Mouse (Mus musculus): ENCODE measurements around the gene Cnksr1. TPM values are rescaled to one million over a fixed set of nuclear protein-coding genes. Genes with fewer than 3 reads are reported as not detected.

Cnksr1 gene
- polyA plus RNA-seq, 1 experiment from 2014 or later = 0.20 TPM

DNA sequence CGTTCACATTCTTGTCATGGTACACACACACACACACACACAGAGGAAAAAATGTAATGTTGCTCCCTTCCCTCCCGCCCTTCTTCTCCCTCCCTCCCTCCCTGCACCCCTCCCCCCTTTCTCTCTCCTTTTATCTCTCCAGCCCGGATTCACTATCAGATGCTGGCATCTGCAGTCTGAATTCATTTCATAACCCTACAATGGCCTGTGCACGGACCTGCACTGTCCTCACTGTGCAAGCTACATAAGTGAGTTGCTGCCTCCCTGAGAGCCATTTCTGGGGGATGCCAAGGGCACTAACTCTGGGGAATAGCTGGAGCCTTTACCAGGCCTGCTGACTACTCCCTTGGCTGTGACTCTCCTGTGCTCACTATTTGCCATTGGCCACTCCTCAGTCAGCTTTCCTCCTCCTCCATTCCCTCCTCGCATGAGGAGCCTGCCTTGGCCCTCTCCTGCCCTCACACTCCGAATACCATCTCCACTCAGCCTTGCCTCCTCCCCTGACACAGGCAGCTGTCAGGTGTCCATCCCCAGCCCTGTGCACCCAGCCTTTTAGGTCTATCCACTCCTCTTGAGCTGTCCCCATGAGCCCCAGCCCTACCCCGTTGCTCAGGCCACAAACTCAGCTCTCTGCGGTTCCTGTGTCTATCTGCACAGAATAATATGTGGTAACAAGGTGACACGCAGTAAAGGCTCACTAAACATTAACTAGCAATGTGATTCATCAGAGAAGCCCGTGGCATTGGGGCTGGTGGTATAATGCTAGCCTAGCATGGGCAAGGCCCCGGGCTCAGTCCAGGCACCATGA lies 15.2 kb downstream of the Cnksr1 start:
- no peaks in the 10 kb centered on the region for H3K4me1 ChIP-seq (ENCODE audit: insufficient read depth)
- H3K36me3 ChIP-seq (replicated peaks; ENCODE audit: insufficient read depth, low read length) = no peaks in the 10 kb centered on the region
- no peak overlapping the region for H3K4me3 ChIP-seq (ENCODE audit: low read depth, low read length)
- TF ChIP-seq EP300 (IDR thresholded peaks at IDR 0.05; ENCODE audit: low read depth) (no peak), CTCF (IDR thresholded peaks at IDR 0.05; ENCODE audit: low read depth) (no peak)
- H3K9me3 ChIP-seq (ENCODE audit: low read length) = no peaks in the 10 kb centered on the region
- WGBS (ENCODE audit: insufficient replicate concordance) = 54% methylated on average over 11 of the region's 11 CpGs
- no peak overlapping the region for H3K27ac ChIP-seq (ENCODE audit: low read depth)
- no peak for ATAC-seq
- no peak overlapping the region for H3K4me2 ChIP-seq (ENCODE audit: low read depth, low read length)
- no peak for DNase-seq
- H3K9ac ChIP-seq (replicated peaks) = no peak overlapping the region
- no peaks in the 10 kb centered on the region for H3K27me3 ChIP-seq (ENCODE audit: insufficient read depth, low read length)

DNA sequence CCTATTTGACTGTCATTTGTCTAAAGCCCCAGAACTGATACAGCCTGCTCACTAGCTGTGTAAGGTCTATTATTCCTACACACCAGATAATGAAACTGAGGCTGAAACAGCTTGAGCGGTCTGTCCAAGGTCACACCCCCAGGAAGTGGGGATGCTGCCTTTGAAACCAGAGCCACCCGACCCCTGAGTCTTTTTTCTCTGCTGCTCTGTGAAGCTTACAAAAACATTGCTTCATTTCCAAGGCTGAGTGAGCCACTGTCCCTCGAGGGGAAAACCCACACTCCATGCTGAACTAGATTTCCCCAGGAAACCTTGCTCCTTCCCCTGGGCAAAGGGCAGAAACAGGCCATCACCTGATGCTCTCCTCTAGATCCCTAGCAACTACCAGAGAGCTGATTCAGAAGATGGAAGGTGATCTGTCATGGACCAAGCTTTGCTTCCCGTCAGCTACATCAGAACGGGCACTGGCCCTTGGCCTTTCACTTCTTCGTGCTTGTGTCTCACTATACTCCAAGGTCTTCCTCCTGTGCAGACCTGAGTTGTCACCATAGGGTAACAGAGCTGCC lies 31.6 kb downstream of the Cnksr1 start:
- Histone ChIP-seq H3K36me3 (replicated peaks; ENCODE audit: insufficient read depth, low read length) (no peaks in the 10 kb centered on the region), H3K9me3 (ENCODE audit: low read length) (no peaks in the 10 kb centered on the region), H3K4me1 (ENCODE audit: insufficient read depth) (no peaks in the 10 kb centered on the region), H3K27me3 (ENCODE audit: insufficient read depth, low read length) (no peaks in the 10 kb centered on the region), H3K4me2 (ENCODE audit: low read depth, low read length) (no peak overlapping the region), H3K9ac (replicated peaks) (no peak overlapping the region), H3K27ac (ENCODE audit: low read depth) (no peak overlapping the region), H3K4me3 (ENCODE audit: low read depth, low read length) (no peak overlapping the region)
- TF ChIP-seq EP300 (IDR thresholded peaks at IDR 0.05; ENCODE audit: low read depth) = no peak
- no peak for TF ChIP-seq CTCF (IDR thresholded peaks at IDR 0.05; ENCODE audit: low read depth)
- WGBS (ENCODE audit: insufficient replicate concordance) = 48% methylated on average over 6 of the region's 6 CpGs
- DNase-seq = no peak
- ATAC-seq = no peak

DNA sequence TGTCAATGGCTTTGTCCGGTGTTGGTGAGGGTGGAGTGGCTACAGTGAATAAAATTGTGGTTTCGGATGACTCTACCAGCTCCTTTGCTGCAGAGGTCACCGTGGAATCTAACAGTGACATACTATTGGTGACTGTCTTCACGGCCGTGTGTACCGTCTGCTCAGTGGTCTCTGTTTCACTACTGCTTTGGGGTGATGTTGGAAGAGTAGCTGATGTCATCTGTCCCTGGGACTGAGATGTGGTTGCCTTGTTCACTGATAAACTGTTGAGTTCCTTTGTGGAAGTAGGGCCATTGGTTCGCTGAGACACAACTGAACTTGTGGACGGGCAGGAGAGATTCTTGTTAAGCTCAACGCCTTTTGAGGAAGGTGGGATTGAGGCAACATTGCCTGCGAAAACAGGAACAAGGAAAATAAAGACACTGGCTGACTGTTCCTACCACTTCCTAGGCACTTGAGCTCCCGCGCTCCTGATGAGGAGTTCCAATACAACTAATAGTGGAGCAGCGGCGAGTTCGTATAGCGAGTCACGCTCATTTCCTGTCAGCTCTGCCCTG lies 34.8 kb downstream of the Cnksr1 start:
- Histone ChIP-seq H3K9ac (replicated peaks) (no peak overlapping the region), H3K27me3 (ENCODE audit: insufficient read depth, low read length) (no peaks in the 10 kb centered on the region), H3K4me3 (ENCODE audit: low read depth, low read length) (no peak overlapping the region), H3K9me3 (ENCODE audit: low read length) (no peaks in the 10 kb centered on the region), H3K36me3 (replicated peaks; ENCODE audit: insufficient read depth, low read length) (no peaks in the 10 kb centered on the region), H3K4me2 (ENCODE audit: low read depth, low read length) (no peak overlapping the region), H3K27ac (ENCODE audit: low read depth) (no peak overlapping the region), H3K4me1 (ENCODE audit: insufficient read depth) (no peaks in the 10 kb centered on the region)
- TF ChIP-seq EP300 (IDR thresholded peaks at IDR 0.05; ENCODE audit: low read depth) (no peak), CTCF (IDR thresholded peaks at IDR 0.05; ENCODE audit: low read depth) (no peak)
- ATAC-seq (no peak), DNase-seq (no peak)
- 57% methylated on average over 17 of the region's 17 CpGs for WGBS (ENCODE audit: insufficient replicate concordance)

DNA sequence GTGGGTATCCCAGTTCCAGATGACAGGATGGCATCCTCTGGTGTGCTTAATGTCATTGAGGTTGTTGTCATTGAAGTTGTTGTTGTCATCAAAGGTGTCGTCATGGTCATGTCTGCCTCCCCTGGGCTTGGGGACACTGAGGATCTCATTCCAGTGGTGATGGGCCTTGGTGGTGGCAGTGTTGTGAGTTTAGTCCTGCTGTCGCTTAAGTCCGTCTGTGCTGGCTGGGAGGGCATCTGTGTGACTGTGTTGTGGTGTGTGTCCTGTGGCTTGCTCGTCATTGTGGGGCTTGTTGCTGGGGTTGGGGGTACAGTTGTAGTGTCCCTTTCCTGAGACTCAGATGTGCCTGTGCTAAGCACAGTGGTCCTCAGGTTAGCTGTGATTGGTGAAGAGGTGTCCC lies 35.3 kb downstream of the Cnksr1 start, which contains the start of gene Gm7534:
Gene Gm7534 (minus strand): TSS at position 101 of the 400 bp plus-strand sequence.
- ATAC-seq (no peak), DNase-seq (no peak)
- no peaks in the 10 kb centered on the region for H3K27me3 ChIP-seq (ENCODE audit: insufficient read depth, low read length)
- no peak within 1 kb of the TSS for H3K4me3 ChIP-seq (ENCODE audit: low read depth, low read length)
- H3K9ac ChIP-seq (replicated peaks) = no peak within 1 kb of the TSS
- no peak within 1 kb of the TSS for H3K4me2 ChIP-seq (ENCODE audit: low read depth, low read length)
- no peaks in the 10 kb centered on the region for H3K36me3 ChIP-seq (replicated peaks; ENCODE audit: insufficient read depth, low read length)
- TF ChIP-seq CTCF (IDR thresholded peaks at IDR 0.05; ENCODE audit: low read depth) = no peak
- no peak for TF ChIP-seq EP300 (IDR thresholded peaks at IDR 0.05; ENCODE audit: low read depth)
- H3K4me1 ChIP-seq (ENCODE audit: insufficient read depth) = no peaks in the 10 kb centered on the region
- no peaks in the 10 kb centered on the region for H3K9me3 ChIP-seq (ENCODE audit: low read length)
- WGBS (ENCODE audit: insufficient replicate concordance) = 87% methylated on average over 4 of the region's 4 CpGs
- H3K27ac ChIP-seq (ENCODE audit: low read depth) = no peak within 1 kb of the TSS

DNA sequence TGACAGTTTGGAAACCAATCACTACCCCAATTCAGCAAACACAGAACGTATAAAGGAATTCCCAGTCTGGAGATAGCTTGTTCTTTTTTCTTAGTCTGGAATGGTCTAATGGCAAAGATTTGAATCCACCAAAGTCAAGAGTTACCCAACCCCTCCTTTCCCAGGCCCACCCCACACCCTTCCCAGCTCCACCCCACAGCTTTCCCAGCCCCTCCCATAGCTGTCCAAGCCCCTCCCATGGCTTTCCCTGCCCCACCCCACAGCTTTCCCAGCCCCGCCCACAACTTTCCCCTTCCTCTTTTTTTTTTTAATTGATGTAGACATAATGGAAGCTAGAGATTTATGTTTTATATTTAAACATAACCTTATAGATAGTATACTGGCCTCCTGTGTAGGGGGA lies 38.8 kb downstream of the Cnksr1 start:
- H3K27ac ChIP-seq (ENCODE audit: low read depth) = no peak overlapping the region
- no peak overlapping the region for H3K9ac ChIP-seq (replicated peaks)
- H3K4me1 ChIP-seq (ENCODE audit: insufficient read depth) = no peaks in the 10 kb centered on the region
- H3K27me3 ChIP-seq (ENCODE audit: insufficient read depth, low read length) = no peaks in the 10 kb centered on the region
- H3K4me2 ChIP-seq (ENCODE audit: low read depth, low read length) = no peak overlapping the region
- H3K4me3 ChIP-seq (ENCODE audit: low read depth, low read length) = no peak overlapping the region
- H3K36me3 ChIP-seq (replicated peaks; ENCODE audit: insufficient read depth, low read length) = no peaks in the 10 kb centered on the region
- H3K9me3 ChIP-seq (ENCODE audit: low read length) = no peaks in the 10 kb centered on the region
- no peak for DNase-seq
- TF ChIP-seq CTCF (IDR thresholded peaks at IDR 0.05; ENCODE audit: low read depth) (no peak), EP300 (IDR thresholded peaks at IDR 0.05; ENCODE audit: low read depth) (no peak)
- WGBS (ENCODE audit: insufficient replicate concordance) = 69% methylated on average over 2 of the region's 2 CpGs
- no peak for ATAC-seq

DNA sequence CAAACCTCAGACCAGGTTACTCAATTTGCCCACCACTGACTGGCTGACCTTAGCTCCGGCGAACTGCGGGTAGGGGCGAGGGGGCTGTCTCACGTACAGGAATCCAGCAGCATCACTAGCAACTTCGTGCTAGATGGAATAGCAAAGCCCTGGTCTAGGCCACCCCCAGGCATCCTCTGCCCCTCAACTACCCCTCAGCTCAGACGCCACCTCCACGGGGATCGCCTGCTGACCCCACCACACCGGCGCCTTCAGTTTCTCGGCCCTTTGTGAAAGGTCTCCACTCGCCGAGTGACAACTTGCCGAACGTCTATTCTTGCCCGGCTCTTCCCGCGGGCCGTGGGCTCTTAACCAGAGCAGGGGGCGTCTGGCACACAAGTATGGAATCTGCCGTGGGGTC lies 51.9 kb downstream of the Cnksr1 start:
- no peaks in the 10 kb centered on the region for H3K9me3 ChIP-seq (ENCODE audit: low read length)
- peak overlapping the region; percentile 88 for H3K27ac ChIP-seq (ENCODE audit: low read depth)
- peak overlapping the region; percentile 97 for H3K9ac ChIP-seq (replicated peaks)
- H3K36me3 ChIP-seq (replicated peaks; ENCODE audit: insufficient read depth, low read length) = 0 out of 2 replicates have a peak, but pooled peaks cover 4% of the 10 kb centered on the region
- peaks cover 25% of the 10 kb centered on the region for H3K4me1 ChIP-seq (ENCODE audit: insufficient read depth)
- peak overlapping the region; percentile 98 for H3K4me3 ChIP-seq (ENCODE audit: low read depth, low read length)
- peak overlapping the region; percentile 98 for H3K4me2 ChIP-seq (ENCODE audit: low read depth, low read length)
- no peak for DNase-seq
- TF ChIP-seq EP300 (IDR thresholded peaks at IDR 0.05; ENCODE audit: low read depth) = no peak
- TF ChIP-seq CTCF (IDR thresholded peaks at IDR 0.05; ENCODE audit: low read depth) = no peak
- no peak for ATAC-seq
- WGBS (ENCODE audit: insufficient replicate concordance) = under 1% methylated on average over 22 of the region's 22 CpGs
- H3K27me3 ChIP-seq (ENCODE audit: insufficient read depth, low read length) = no peaks in the 10 kb centered on the region
